In genomic region chr1:180952085-180952746, GRCm38 (mm10) we compare ENCODE assay signal across 18 mouse cellular contexts. TPM values are rescaled to one million over a fixed set of nuclear protein-coding genes. Genes with fewer than 3 reads are reported as not detected.
A peak's percentile ranks its signal among the peaks of the same experiment; 100 is the strongest.
DNase-seq lines count a peak whose midpoint lies in the region; ATAC-seq and TF ChIP-seq lines count a peak whose summit lies in the region.
"Had no signal": no experiment of that assay in that cellular context is flagged by ENCODE, and none has a peak within 500 bp of the region (broad histone marks: within the 10 kb centered on the region; RNA-seq: fewer than 3 reads in every experiment).

No protein-coding gene starts in this region.

- H3K4me3 ChIP-seq in kidney, adult 2 months (ENCODE audit: insufficient read depth, low read depth, low read length), result no peak overlapping the region
- H3K4me3 ChIP-seq in kidney, embryonic 16.5 days (ENCODE audit: low read length), result no peak overlapping the region
- no peak overlapping the region for H3K4me3 ChIP-seq in intestine, embryonic 15.5 days (replicated peaks)
- H3K4me3 ChIP-seq in liver, embryonic 14.5 days (ENCODE audit: insufficient read depth in 1 of 2, low read depth in 2 of 2, low read length in 2 of 2), result no peak overlapping the region
- no peak overlapping the region for H3K4me3 ChIP-seq in small intestine, adult 2 months (ENCODE audit: low read depth, low read length)
- no peak overlapping the region for H3K4me3 ChIP-seq in neural tube, embryonic 15.5 days (replicated peaks)
- H3K4me3 ChIP-seq: heart, embryonic 15.5 days; hindbrain, embryonic 13.5 days; limb, embryonic 15.5 days had no signal

- no peak for TF ChIP-seq EP300 in liver, embryonic 14.5 days (IDR thresholded peaks at IDR 0.05; ENCODE audit: low read depth)

- ATAC-seq in kidney, embryonic 16.5 days (ENCODE audit: low FRiP score, low TSS enrichment), result no peak
- ATAC-seq in intestine, embryonic 15.5 days, result peak; percentile 90
- peak; percentile 56 for ATAC-seq in liver, embryonic 14.5 days (ENCODE audit: insufficient read depth)
- no peak for ATAC-seq in neural tube, embryonic 15.5 days (ENCODE audit: low FRiP score)

- no peak overlapping the region for H3K9ac ChIP-seq in kidney, embryonic 16.5 days (replicated peaks; ENCODE audit: low read length)
- no peak overlapping the region for H3K9ac ChIP-seq in intestine, embryonic 15.5 days
- no peak overlapping the region for H3K9ac ChIP-seq in liver, embryonic 14.5 days (replicated peaks)
- H3K9ac ChIP-seq in neural tube, embryonic 15.5 days (replicated peaks), result no peak overlapping the region
- H3K9ac ChIP-seq: heart, embryonic 15.5 days; hindbrain, embryonic 13.5 days; limb, embryonic 15.5 days had no signal

- H3K27ac ChIP-seq in kidney, adult 2 months (ENCODE audit: insufficient read depth, low read depth, low read length), result no peak overlapping the region
- H3K27ac ChIP-seq in kidney, embryonic 16.5 days (ENCODE audit: low read length), result no peak overlapping the region
- H3K27ac ChIP-seq in intestine, embryonic 15.5 days, result no peak overlapping the region
- H3K27ac ChIP-seq in liver, embryonic 14.5 days, result no peak overlapping the region
- peak overlapping the region; percentile 75 for H3K27ac ChIP-seq in small intestine, adult 2 months (ENCODE audit: insufficient read depth, low read depth, low read length)
- no peak overlapping the region for H3K27ac ChIP-seq in neural tube, embryonic 15.5 days (replicated peaks)
- H3K27ac ChIP-seq: heart, embryonic 15.5 days; hindbrain, embryonic 13.5 days; limb, embryonic 15.5 days had no signal

- H3K4me1 ChIP-seq in kidney, adult 2 months (ENCODE audit: control insufficient read depth, insufficient read depth, low read length), result no peaks in the 10 kb centered on the region
- H3K4me1 ChIP-seq in kidney, embryonic 16.5 days (ENCODE audit: insufficient read depth, low read length), result 0 out of 2 replicates have a peak, but pooled peaks cover 5% of the 10 kb centered on the region
- peaks cover 6% of the 10 kb centered on the region; the same call in 1 of the 2 replicates for H3K4me1 ChIP-seq in intestine, embryonic 15.5 days (replicated peaks)
- peaks cover 0 to 7% of the 10 kb centered on the region in 2 experiments; a peak in 1 of 4 replicates for H3K4me1 ChIP-seq in liver, embryonic 14.5 days (replicated peaks; ENCODE audit: control insufficient read depth in 2 of 2, insufficient read depth in 2 of 2, low read length in 1 of 2)
- H3K4me1 ChIP-seq in small intestine, adult 2 months (ENCODE audit: control insufficient read depth, insufficient read depth, insufficient read length, low read length), result peaks cover 7% of the 10 kb centered on the region; the same call in 1 of the 2 replicates
- H3K4me1 ChIP-seq in neural tube, embryonic 15.5 days, result no peaks in the 10 kb centered on the region
- H3K4me1 ChIP-seq: heart, embryonic 15.5 days; hindbrain, embryonic 13.5 days had no signal

- no peak for TF ChIP-seq CTCF in kidney, adult 2 months (conservative IDR thresholded peaks at IDR 0.05; ENCODE audit: insufficient read depth, insufficient read length, low read depth, low read length)
- no peak for TF ChIP-seq CTCF in liver, embryonic 14.5 days (IDR thresholded peaks at IDR 0.05; ENCODE audit: low read depth)
- TF ChIP-seq CTCF in small intestine, adult 2 months (IDR thresholded peaks at IDR 0.05; ENCODE audit: extremely low read depth, insufficient read length, insufficient replicate concordance, low read depth, low read length), result no peak

- peak; percentile 85 for DNase-seq in kidney, adult 2 months
- DNase-seq in liver, embryonic 14.5 days (ENCODE audit: low read depth in 3 of 3, low spot score in 3 of 3), result peak in 1 of 3 experiments; percentile 28
- no peak for DNase-seq in adrenal gland, postnatal 14 days
- DNase-seq in spleen, adult 18-20 months, result no peak
- DNase-seq: adrenal gland, postnatal 25 days; B cell, adult 2 months; cerebellum, postnatal 10 days; right cerebral cortex, postnatal 4 days had no signal

- H3K9me3 ChIP-seq in kidney, embryonic 16.5 days (ENCODE audit: low read length), result no peaks in the 10 kb centered on the region
- no peaks in the 10 kb centered on the region for H3K9me3 ChIP-seq in intestine, embryonic 15.5 days
- no peaks in the 10 kb centered on the region for H3K9me3 ChIP-seq in liver, embryonic 14.5 days (ENCODE audit: control insufficient read depth, low read length)
- H3K9me3 ChIP-seq in neural tube, embryonic 15.5 days (replicated peaks), result no peaks in the 10 kb centered on the region
- H3K9me3 ChIP-seq: heart, embryonic 15.5 days; hindbrain, embryonic 13.5 days; limb, embryonic 15.5 days had no signal

- H3K27me3 ChIP-seq in kidney, adult 2 months (replicated peaks; ENCODE audit: control insufficient read depth, insufficient read depth, low read length), result no peaks in the 10 kb centered on the region
- H3K27me3 ChIP-seq in kidney, embryonic 16.5 days (ENCODE audit: insufficient read depth, low read length), result no peaks in the 10 kb centered on the region
- H3K27me3 ChIP-seq in intestine, embryonic 15.5 days (replicated peaks), result no peaks in the 10 kb centered on the region
- no peaks in the 10 kb centered on the region for H3K27me3 ChIP-seq in liver, embryonic 14.5 days (ENCODE audit: control insufficient read depth, insufficient read depth, low read length)
- no peaks in the 10 kb centered on the region for H3K27me3 ChIP-seq in small intestine, adult 2 months (ENCODE audit: control insufficient read depth, insufficient read depth, low read length)
- H3K27me3 ChIP-seq in neural tube, embryonic 15.5 days (replicated peaks), result no peaks in the 10 kb centered on the region
- H3K27me3 ChIP-seq: heart, embryonic 15.5 days; hindbrain, embryonic 13.5 days; limb, embryonic 15.5 days had no signal

- no peak overlapping the region for H3K4me2 ChIP-seq in kidney, embryonic 16.5 days (replicated peaks; ENCODE audit: low read depth, low read length)
- H3K4me2 ChIP-seq in intestine, embryonic 15.5 days (replicated peaks), result no peak overlapping the region
- no peak overlapping the region for H3K4me2 ChIP-seq in liver, embryonic 14.5 days (ENCODE audit: low read depth)
- H3K4me2 ChIP-seq in neural tube, embryonic 15.5 days, result no peak overlapping the region
- H3K4me2 ChIP-seq: heart, embryonic 15.5 days; hindbrain, embryonic 13.5 days; limb, embryonic 15.5 days; midbrain, embryonic 11.5 days had no signal

- no peaks in the 10 kb centered on the region for H3K36me3 ChIP-seq in kidney, adult 2 months (ENCODE audit: control insufficient read depth, insufficient read depth, low read length)
- H3K36me3 ChIP-seq in kidney, embryonic 16.5 days (ENCODE audit: insufficient read depth, low read length), result peaks cover 16% of the 10 kb centered on the region
- H3K36me3 ChIP-seq in intestine, embryonic 15.5 days, result peaks cover 16% of the 10 kb centered on the region; the same call in 1 of the 2 replicates
- no peaks in the 10 kb centered on the region; the same call in none of the 2 replicates for H3K36me3 ChIP-seq in liver, embryonic 14.5 days (replicated peaks; ENCODE audit: control insufficient read depth, insufficient read depth, low read depth)
- H3K36me3 ChIP-seq in small intestine, adult 2 months (ENCODE audit: control insufficient read depth, insufficient read depth, low read length), result peaks cover 35% of the 10 kb centered on the region
- no peaks in the 10 kb centered on the region for H3K36me3 ChIP-seq in neural tube, embryonic 15.5 days
- H3K36me3 ChIP-seq: hindbrain, embryonic 13.5 days had no signal

- WGBS in kidney, adult 2 months, result 29% methylated on average over 6 of the region's 6 CpGs
- 44% methylated on average over 6 of the region's 6 CpGs for WGBS in kidney, embryonic 16.5 days
- 50% methylated on average over 6 of the region's 6 CpGs for WGBS in intestine, embryonic 15.5 days
- 62% methylated on average over 6 of the region's 6 CpGs for WGBS in liver, embryonic 14.5 days (ENCODE audit: insufficient replicate concordance)
- 24% methylated on average over 6 of the region's 6 CpGs for WGBS in small intestine, adult 2 months
- 83% methylated on average over 6 of the region's 6 CpGs for WGBS in neural tube, embryonic 15.5 days

- TF ChIP-seq POLR2A in kidney, adult 2 months (IDR thresholded peaks at IDR 0.05; ENCODE audit: low read depth, low read length), result no peak
- no peak for TF ChIP-seq POLR2A in small intestine, adult 2 months (IDR thresholded peaks at IDR 0.05; ENCODE audit: low read depth, low read length)

RNA-seq across cellular contexts. Expression of gene Tmem63a, which starts 10.1 kb away (rescaled TPM):
- polyA plus RNA-seq in kidney, adult 2 months (2012; rRNA removed), result 26.7 and 28.7 TPM in 2 replicates
- 11.8 and 13.1 TPM in 2 replicates for polyA plus RNA-seq in kidney, embryonic 16.5 days (2015; fragmentation: Nextera tagmentation; extraction: Ambion mirVana)
- 15.0 and 15.8 TPM in 2 replicates for polyA plus RNA-seq in intestine, embryonic 15.5 days (2015; fragmentation: Nextera tagmentation; extraction: Ambion mirVana)
- polyA plus RNA-seq in liver, embryonic 14.5 days (2012; rRNA removed), result 6.8 and 7.2 TPM in 2 replicates
- 4.3 and 4.6 TPM in 2 replicates for polyA plus RNA-seq in liver, embryonic 14.5 days (2014; fragmentation: Nextera tagmentation; extraction: Ambion mirVana)
- 23.5 and 31.9 TPM in 2 replicates for polyA plus RNA-seq in small intestine, adult 2 months (2012; rRNA removed)
- 44.4 and 56.2 TPM in 2 replicates for total RNA-seq in adrenal gland, postnatal 14 days (2021)
- polyA plus RNA-seq in neural tube, embryonic 15.5 days (2015; fragmentation: Nextera tagmentation; extraction: Ambion mirVana), result 2.5 and 5.4 TPM in 2 replicates

RNA-seq across cellular contexts. Expression of gene Lefty1, which starts 17.4 kb away (rescaled TPM):
- 2.9 and 3.8 TPM in 2 replicates for polyA plus RNA-seq in kidney, adult 2 months (2012; rRNA removed)
- polyA plus RNA-seq in kidney, embryonic 16.5 days (2015; fragmentation: Nextera tagmentation; extraction: Ambion mirVana), result 1.2 TPM in 2 replicates
- polyA plus RNA-seq in intestine, embryonic 15.5 days (2015; fragmentation: Nextera tagmentation; extraction: Ambion mirVana), result 2.2 and 2.4 TPM in 2 replicates
- 9.2 and 9.5 TPM in 2 replicates for polyA plus RNA-seq in liver, embryonic 14.5 days (2012; rRNA removed)
- polyA plus RNA-seq in liver, embryonic 14.5 days (2014; fragmentation: Nextera tagmentation; extraction: Ambion mirVana), result 4.9 and 5.6 TPM in 2 replicates
- polyA plus RNA-seq in small intestine, adult 2 months (2012; rRNA removed), result 6.3 and 7.1 TPM in 2 replicates
- 1.3 and 1.6 TPM in 2 replicates for total RNA-seq in adrenal gland, postnatal 14 days (2021)
- polyA plus RNA-seq in neural tube, embryonic 15.5 days (2015; fragmentation: Nextera tagmentation; extraction: Ambion mirVana), result 0.22 and 0.23 TPM in 2 replicates
- total RNA-seq: granulocyte monocyte progenitor cell, adult 5-6 weeks had no signal

RNA-seq across cellular contexts. Expression of gene Pycr2, which starts 48.1 kb away (rescaled TPM):
- polyA plus RNA-seq in kidney, adult 2 months (2012; rRNA removed), result 20.9 and 24.1 TPM in 2 replicates
- 111 TPM in 2 replicates for polyA plus RNA-seq in kidney, embryonic 16.5 days (2015; fragmentation: Nextera tagmentation; extraction: Ambion mirVana)
- 71.4 and 82.4 TPM in 2 replicates for polyA plus RNA-seq in intestine, embryonic 15.5 days (2015; fragmentation: Nextera tagmentation; extraction: Ambion mirVana)
- polyA plus RNA-seq in liver, embryonic 14.5 days (2012; rRNA removed), result 47.9 and 52.0 TPM in 2 replicates
- polyA plus RNA-seq in liver, embryonic 14.5 days (2014; fragmentation: Nextera tagmentation; extraction: Ambion mirVana), result 84.6 and 94.7 TPM in 2 replicates
- polyA plus RNA-seq in small intestine, adult 2 months (2012; rRNA removed), result 21.8 and 23.2 TPM in 2 replicates
- 29.9 and 38.0 TPM in 2 replicates for total RNA-seq in adrenal gland, postnatal 14 days (2021)
- 73.7 and 80.6 TPM in 2 replicates for polyA plus RNA-seq in neural tube, embryonic 15.5 days (2015; fragmentation: Nextera tagmentation; extraction: Ambion mirVana)

RNA-seq across cellular contexts. Expression of gene Lefty2, which starts 59.3 kb away (rescaled TPM):
- polyA plus RNA-seq in kidney, adult 2 months (2012; rRNA removed), result not detected in 2 replicates
- 0.12 TPM in 1 of 2 replicates, not detected in the other for polyA plus RNA-seq in kidney, embryonic 16.5 days (2015; fragmentation: Nextera tagmentation; extraction: Ambion mirVana)
- polyA plus RNA-seq in intestine, embryonic 15.5 days (2015; fragmentation: Nextera tagmentation; extraction: Ambion mirVana), result 0.05 and 0.09 TPM in 2 replicates
- not detected in 2 replicates for polyA plus RNA-seq in liver, embryonic 14.5 days (2012; rRNA removed)
- not detected in 2 replicates for polyA plus RNA-seq in liver, embryonic 14.5 days (2014; fragmentation: Nextera tagmentation; extraction: Ambion mirVana)
- not detected in 2 replicates for polyA plus RNA-seq in small intestine, adult 2 months (2012; rRNA removed)
- 0.30 TPM in 1 of 2 replicates, not detected in the other for total RNA-seq in adrenal gland, postnatal 14 days (2021)
- 1.9 and 3.0 TPM in 2 replicates for polyA plus RNA-seq in neural tube, embryonic 15.5 days (2015; fragmentation: Nextera tagmentation; extraction: Ambion mirVana)
- total RNA-seq: granulocyte monocyte progenitor cell, adult 5-6 weeks had no signal
- polyA plus RNA-seq: embryonic facial prominence, embryonic 11.5 days; midbrain, embryonic 11.5 days had no signal

Comparison
In these comparisons a context has a peak if more than half of its experiments do, and no peak if none do; other contexts are left out.
1. ATAC-seq: peak in intestine, embryonic 15.5 days (single experiment) and liver, embryonic 14.5 days (single experiment); none in kidney, embryonic 16.5 days (single experiment) and neural tube, embryonic 15.5 days (single experiment).